10 mouse cellular contexts compared by ENCODE assay signal in genomic region chr1:170109776-170110515, GRCm38 (mm10). TPM values are rescaled to one million over a fixed set of nuclear protein-coding genes. Genes with fewer than 3 reads are reported as not detected.
DNase-seq lines count a peak whose midpoint lies in the region; ATAC-seq and TF ChIP-seq lines count a peak whose summit lies in the region.
"Had no signal": no experiment of that assay in that cellular context is flagged by ENCODE, and none has a peak within 500 bp of the region (broad histone marks: within the 10 kb centered on the region; RNA-seq: fewer than 3 reads in every experiment).

No protein-coding gene starts in this region.

- no peak for DNase-seq in kidney, adult 9 months
- peak; percentile 16 for DNase-seq in brain, embryonic 14.5 days (ENCODE audit: low read depth)
- DNase-seq in gastrocnemius, postnatal 25 days, result peak; percentile 19
- DNase-seq in ovary, postnatal 10 days (ENCODE audit: low spot score), result peak; percentile 38
- DNase-seq in retina, embryonic 14.5 days (ENCODE audit: low spot score), result no peak
- no peak for DNase-seq in retina, postnatal 1 day

- peak overlapping the region; percentile 83; the same call in 1 of the 2 replicates for H3K27ac ChIP-seq in kidney, embryonic 14.5 days (ENCODE audit: low read depth, low read length)
- peak overlapping the region; percentile 92 for H3K27ac ChIP-seq in intestine, embryonic 15.5 days

- H3K4me3 ChIP-seq in kidney, embryonic 14.5 days (ENCODE audit: low read length), result peak overlapping the region; percentile 36
- H3K4me3 ChIP-seq in intestine, embryonic 15.5 days (replicated peaks), result peak overlapping the region; percentile 36

- H3K27me3 ChIP-seq in kidney, embryonic 14.5 days (ENCODE audit: control insufficient read depth, insufficient read depth, low read length), result no peaks in the 10 kb centered on the region
- no peaks in the 10 kb centered on the region for H3K27me3 ChIP-seq in intestine, embryonic 15.5 days (replicated peaks)

- no peaks in the 10 kb centered on the region for H3K36me3 ChIP-seq in kidney, embryonic 14.5 days (ENCODE audit: control insufficient read depth, insufficient read depth, low read length)
- no peaks in the 10 kb centered on the region for H3K36me3 ChIP-seq in intestine, embryonic 15.5 days

- H3K9me3 ChIP-seq in kidney, embryonic 14.5 days (ENCODE audit: control insufficient read depth, low read length), result no peaks in the 10 kb centered on the region
- H3K9me3 ChIP-seq in intestine, embryonic 15.5 days, result no peaks in the 10 kb centered on the region

- no peak for TF ChIP-seq CTCF in brain, embryonic 14.5 days (IDR thresholded peaks at IDR 0.05; ENCODE audit: borderline replicate concordance, extremely low read depth, insufficient read depth, insufficient read length)

- H3K4me2 ChIP-seq in kidney, embryonic 14.5 days (replicated peaks; ENCODE audit: low read depth, low read length), result peak overlapping the region; percentile 45
- H3K4me2 ChIP-seq in intestine, embryonic 15.5 days (replicated peaks), result peak overlapping the region; percentile 49

- no peak for TF ChIP-seq POLR2A in brain, embryonic 14.5 days (IDR thresholded peaks at IDR 0.05; ENCODE audit: borderline replicate concordance, extremely low read depth, insufficient read depth, insufficient read length, poor library complexity, severe bottlenecking)

- 0 out of 2 replicates have a peak, but pooled peaks have one; percentile 24 for ATAC-seq in kidney, embryonic 14.5 days (ENCODE audit: low FRiP score, low TSS enrichment)
- ATAC-seq in intestine, embryonic 15.5 days, result peak; percentile 66

- H3K4me1 ChIP-seq in kidney, embryonic 14.5 days (ENCODE audit: control insufficient read depth, insufficient read depth, low read length), result no peaks in the 10 kb centered on the region
- peaks cover 8% of the 10 kb centered on the region; the same call in 1 of the 2 replicates for H3K4me1 ChIP-seq in intestine, embryonic 15.5 days (replicated peaks)

- 68% methylated on average over 19 of the region's 19 CpGs for WGBS in kidney, embryonic 14.5 days
- 52% methylated on average over 19 of the region's 19 CpGs for WGBS in intestine, embryonic 15.5 days

- H3K9ac ChIP-seq in kidney, embryonic 14.5 days (ENCODE audit: low read depth, low read length), result peak overlapping the region; percentile 59
- peak overlapping the region; percentile 41 for H3K9ac ChIP-seq in intestine, embryonic 15.5 days

RNA-seq across cellular contexts. Expression of gene Ddr2, which starts 0.6 kb away (rescaled TPM):
- polyA plus RNA-seq in kidney, embryonic 14.5 days (2014; fragmentation: Nextera tagmentation; extraction: Ambion mirVana), result 22.3 and 29.5 TPM in 2 replicates
- polyA plus RNA-seq in brain, embryonic 14.5 days (2012; rRNA removed), result 5.0 and 8.2 TPM in 2 replicates
- 10 to 100 TPM; 18.3 to 30.9 TPM for total RNA-seq in gastrocnemius, postnatal 25 days (2021)
- polyA plus RNA-seq in intestine, embryonic 15.5 days (2015; fragmentation: Nextera tagmentation; extraction: Ambion mirVana), result 36.2 and 38.6 TPM in 2 replicates
- total RNA-seq: hematopoietic stem cell, adult 5-6 weeks; MEL had no signal

Comparison
In these comparisons a context has a peak if more than half of its experiments do, and no peak if none do; other contexts are left out.
1. DNase-seq: peak in brain, embryonic 14.5 days (single experiment), gastrocnemius, postnatal 25 days (single experiment) and ovary, postnatal 10 days (single experiment); none in kidney, adult 9 months (single experiment), retina, embryonic 14.5 days (single experiment) and retina, postnatal 1 day (single experiment).